Mouse (Mus musculus) urinary bladder, adult 2 months (tissue): ENCODE data around the gene Scamp2. TPM values are rescaled to one million over a fixed set of nuclear protein-coding genes. Genes with fewer than 3 reads are reported as not detected.

Source experiments
- DNase-seq: peaks from one replicate; pipeline ENCODE4 v3.0.0; 2022; ENCODE audit warnings: low spot score
- polyA plus RNA-seq: library from polyadenylated mRNA; depleted of rRNA; stranded (reverse); fragments of >200 nt; gene quantifications from 2 replicates; pipeline ENCODE4 v1.2.3, GENCODE M21; 2012; rRNA removed

Scamp2 gene
- polyA plus RNA-seq, 1 experiment: 62.9 TPM

DNA sequence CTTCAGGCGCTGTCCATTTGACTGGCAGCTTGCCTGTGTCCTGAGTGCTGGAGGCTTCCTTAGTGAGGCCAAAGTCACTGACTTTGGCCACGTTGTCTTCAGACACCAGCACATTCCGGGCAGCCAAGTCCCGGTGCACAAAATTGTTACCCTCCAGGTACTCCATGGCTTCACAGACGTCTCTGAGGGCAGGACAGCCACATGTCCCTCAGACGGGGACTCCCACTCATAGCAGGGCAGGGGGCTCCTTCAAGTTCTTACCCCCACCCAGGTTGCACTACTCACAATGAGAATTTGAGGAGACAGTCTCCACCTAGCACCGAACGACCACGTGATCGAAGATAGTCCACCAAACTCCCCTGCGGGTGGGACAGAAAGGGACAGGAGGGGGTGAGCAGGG, 67.1 kb downstream of the Scamp2 start:
- no peak for DNase-seq

DNA sequence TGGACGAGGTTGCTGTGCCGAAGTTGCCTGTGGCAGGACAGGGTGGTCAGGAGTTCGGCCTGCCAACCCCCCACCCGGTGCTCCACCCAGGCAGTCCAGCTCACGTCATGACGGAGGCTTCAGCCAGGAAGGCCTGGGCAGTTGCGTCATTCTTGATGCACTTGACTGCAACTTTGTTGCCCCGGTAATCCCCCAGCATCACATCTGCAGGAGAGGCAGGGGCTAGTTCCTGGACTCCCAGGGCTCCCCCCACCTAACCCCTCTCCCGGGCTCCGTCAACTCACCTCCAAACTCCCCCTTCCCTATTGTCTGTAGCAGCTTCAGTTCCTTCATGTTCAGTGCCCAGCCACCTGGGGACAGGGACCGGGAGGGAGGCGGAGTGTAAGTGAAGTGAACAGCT, 68.0 kb downstream of the Scamp2 start:
- no peak for DNase-seq

DNA sequence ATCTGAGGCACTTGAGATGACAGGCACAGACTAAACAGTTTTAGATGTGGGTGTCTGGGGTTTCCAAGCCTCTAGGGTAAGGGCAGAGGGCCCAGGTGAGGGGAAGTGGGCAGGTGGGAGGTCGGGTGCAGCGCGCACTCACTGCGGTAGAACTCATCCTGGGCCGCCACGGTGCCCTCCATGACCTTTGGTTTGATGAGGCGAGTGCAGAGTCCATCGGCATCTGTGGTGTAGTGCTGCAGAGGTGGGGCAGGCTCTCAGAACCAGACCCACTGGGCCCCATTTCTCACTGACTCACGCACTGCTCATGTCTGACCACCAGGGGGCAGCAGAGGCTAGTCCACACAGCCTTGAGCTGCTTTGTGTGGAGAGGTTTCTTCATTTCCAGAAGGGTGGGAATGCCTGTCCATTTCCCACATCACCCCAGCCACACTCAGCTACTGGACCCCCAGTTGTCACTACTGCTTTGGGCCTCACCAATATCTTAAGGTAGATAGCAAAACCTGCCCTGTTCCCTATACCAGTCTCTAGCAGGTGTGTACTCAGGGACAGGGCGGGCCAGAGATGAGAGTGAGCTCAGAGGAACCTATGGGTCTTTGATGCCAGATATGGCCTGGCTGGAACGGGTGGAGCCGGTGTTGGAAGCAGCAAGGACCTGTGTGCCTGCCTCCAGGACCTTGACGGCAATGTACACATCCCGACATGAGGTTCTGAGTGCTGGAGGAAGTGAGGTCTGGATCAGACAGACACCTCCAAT, 68.6 kb downstream of the Scamp2 start:
- peak; percentile 75 for DNase-seq

GRCm38 (mm10) chr9:57633481-57634024, 72.8 kb downstream of the Scamp2 start:
- no peak for DNase-seq

- DNase-seq: no peak
These were observed 76.5 kb downstream of the Scamp2 start for GRCm38 (mm10) chr9:57637272-57637671.

GRCm38 (mm10) chr9:57637741-57638322, 77.1 kb downstream of the Scamp2 start:
- no peak for DNase-seq

Other genes with a start within 250 kb of the Scamp2 start
- gene Ppcdc, start 120.8 kb upstream of the Scamp2 start, polyA plus RNA-seq: 47.1 and 75.2 TPM in 2 replicates
- 123 and 150 TPM in 2 replicates for gene Scamp5, start 92.9 kb upstream of the Scamp2 start, polyA plus RNA-seq
- 1.7 and 2.8 TPM in 2 replicates for gene Rpp25, start 56.9 kb upstream of the Scamp2 start, polyA plus RNA-seq
- 223 and 254 TPM in 2 replicates for gene Cox5a, start 39.7 kb upstream of the Scamp2 start, polyA plus RNA-seq
- 14.9 and 17.5 TPM in 2 replicates for gene Fam219b, start 23.4 kb upstream of the Scamp2 start, polyA plus RNA-seq
- 21.3 and 22.5 TPM in 2 replicates for gene Mpi, start 8.2 kb upstream of the Scamp2 start, polyA plus RNA-seq
- gene Ulk3, start 28.5 kb downstream of the Scamp2 start, polyA plus RNA-seq: 32.4 and 38.8 TPM in 2 replicates
- not detected in 2 replicates for gene Cplx3, start 45.3 kb downstream of the Scamp2 start, polyA plus RNA-seq
- gene Lman1l, start 59.8 kb downstream of the Scamp2 start, polyA plus RNA-seq: 0.03 and 0.07 TPM in 2 replicates
- gene Csk, start 92.7 kb downstream of the Scamp2 start, polyA plus RNA-seq: 54.8 and 69.3 TPM in 2 replicates
- not detected in 2 replicates for gene Cyp1a2, start 122.8 kb downstream of the Scamp2 start, polyA plus RNA-seq
- 16.2 and 21.1 TPM in 2 replicates for gene Cyp1a1, start 127.0 kb downstream of the Scamp2 start, polyA plus RNA-seq
- 12.3 and 13.8 TPM in 2 replicates for gene Edc3, start 147.6 kb downstream of the Scamp2 start, polyA plus RNA-seq
- gene Clk3, start 204.9 kb downstream of the Scamp2 start, polyA plus RNA-seq: 90.8 and 111 TPM in 2 replicates